In genomic region chr4:109115742-109116141, GRCm38 (mm10) we compare ENCODE assay signal across 14 mouse cellular contexts.
DNase-seq lines count a peak whose midpoint lies in the region; ATAC-seq and TF ChIP-seq lines count a peak whose summit lies in the region.
"Had no signal": no experiment of that assay in that cellular context is flagged by ENCODE, and none has a peak within 500 bp of the region (broad histone marks: within the 10 kb centered on the region; RNA-seq: fewer than 3 reads in every experiment).

No protein-coding gene starts in this region.

- dilution Hi-C loops in CH12.LX (cut with MboI; ENCODE audit: extremely low pct_ligation_motif_present, extremely low pct_unique_long_range_greater_than_20kb, low sequenced_read_pairs) = no loop called here

- TF ChIP-seq CTCF in CH12.LX (conservative IDR thresholded peaks at IDR 0.05 in 1 of 2, IDR thresholded peaks at IDR 0.05 in 1 of 2; ENCODE audit: low read depth in 2 of 2, low read length in 2 of 2) = no peak

- H3K4me3 ChIP-seq in heart, embryonic 13.5 days = no peak overlapping the region
- H3K4me3 ChIP-seq in heart, embryonic 10.5 days = no peak overlapping the region
- no peak overlapping the region for H3K4me3 ChIP-seq in kidney, embryonic 16.5 days (ENCODE audit: low read length)
- H3K4me3 ChIP-seq in CH12.LX (replicated peaks in 1 of 3; ENCODE audit: low read depth in 2 of 3, low read length in 2 of 3, poor library complexity in 1 of 3) = no peak overlapping the region
- no peak overlapping the region for H3K4me3 ChIP-seq in forebrain, embryonic 16.5 days (replicated peaks; ENCODE audit: low read length)
- H3K4me3 ChIP-seq: heart, embryonic 12.5 days; hindbrain, embryonic 13.5 days; midbrain, embryonic 10.5 days had no signal

- no peak for TF ChIP-seq RAD21 in CH12.LX (IDR thresholded peaks at IDR 0.05; ENCODE audit: low read depth, low read length)

- ATAC-seq in heart, embryonic 13.5 days (ENCODE audit: extremely low read depth, insufficient number of reproducible peaks, low FRiP score, low TSS enrichment) = no peak
- no peak for ATAC-seq in kidney, embryonic 16.5 days (ENCODE audit: low FRiP score, low TSS enrichment)
- no peak for ATAC-seq in forebrain, embryonic 16.5 days
- ATAC-seq: CD4-positive, CD25-positive, alpha-beta regulatory T cell, adult 4 months had no signal

- H3K36me3 ChIP-seq in heart, embryonic 13.5 days = no peaks in the 10 kb centered on the region
- no peaks in the 10 kb centered on the region for H3K36me3 ChIP-seq in heart, embryonic 10.5 days
- H3K36me3 ChIP-seq in kidney, embryonic 16.5 days (ENCODE audit: insufficient read depth, low read length) = no peaks in the 10 kb centered on the region
- H3K36me3 ChIP-seq in CH12.LX (replicated peaks in 1 of 2; ENCODE audit: control insufficient read depth in 1 of 2, insufficient read depth in 1 of 2, low read length in 1 of 2) = peaks cover 0 to 2% of the 10 kb centered on the region in 2 experiments
- no peaks in the 10 kb centered on the region for H3K36me3 ChIP-seq in forebrain, embryonic 16.5 days (ENCODE audit: control insufficient read depth, insufficient read depth)
- H3K36me3 ChIP-seq: embryonic facial prominence, embryonic 13.5 days; heart, embryonic 12.5 days; hindbrain, embryonic 13.5 days; midbrain, embryonic 10.5 days had no signal

- H3K4me1 ChIP-seq in heart, embryonic 13.5 days = peaks cover 55% of the 10 kb centered on the region
- H3K4me1 ChIP-seq in heart, embryonic 10.5 days = peaks cover 23% of the 10 kb centered on the region
- peaks cover 20% of the 10 kb centered on the region for H3K4me1 ChIP-seq in kidney, embryonic 16.5 days (ENCODE audit: insufficient read depth, low read length)
- H3K4me1 ChIP-seq in CH12.LX (ENCODE audit: control insufficient read depth in 1 of 2, insufficient read depth in 2 of 2) = peaks cover 9 to 35% of the 10 kb centered on the region in 2 experiments
- peaks cover 10% of the 10 kb centered on the region for H3K4me1 ChIP-seq in forebrain, embryonic 16.5 days (replicated peaks; ENCODE audit: control insufficient read depth, insufficient read depth, low read length)

- H3K9me3 ChIP-seq in heart, embryonic 13.5 days = no peaks in the 10 kb centered on the region
- H3K9me3 ChIP-seq in heart, embryonic 10.5 days = no peaks in the 10 kb centered on the region
- H3K9me3 ChIP-seq in kidney, embryonic 16.5 days (ENCODE audit: low read length) = no peaks in the 10 kb centered on the region
- no peaks in the 10 kb centered on the region for H3K9me3 ChIP-seq in CH12.LX (replicated peaks; ENCODE audit: low read length)
- no peaks in the 10 kb centered on the region for H3K9me3 ChIP-seq in forebrain, embryonic 16.5 days (ENCODE audit: control insufficient read depth, low read length)
- H3K9me3 ChIP-seq: embryonic facial prominence, embryonic 13.5 days; heart, embryonic 12.5 days; hindbrain, embryonic 13.5 days; midbrain, embryonic 10.5 days had no signal

- H3K9ac ChIP-seq in heart, embryonic 13.5 days = no peak overlapping the region
- H3K9ac ChIP-seq in kidney, embryonic 16.5 days (replicated peaks; ENCODE audit: low read length) = no peak overlapping the region
- no peak overlapping the region; the same call in 1 of the 2 replicates for H3K9ac ChIP-seq in CH12.LX (ENCODE audit: insufficient read depth, low read depth)
- H3K9ac ChIP-seq in forebrain, embryonic 16.5 days (replicated peaks; ENCODE audit: low read depth, low read length) = no peak overlapping the region
- H3K9ac ChIP-seq: embryonic facial prominence, embryonic 13.5 days; hindbrain, embryonic 13.5 days had no signal

- in situ Hi-C loops in CH12.LX (cut with MboI; ENCODE audit: low pct_ligation_motif_present, low pct_unique_long_range_greater_than_20kb, low sequenced_read_pairs) = no loop called here

- H3K27ac ChIP-seq in heart, embryonic 13.5 days (replicated peaks) = no peak overlapping the region
- no peak overlapping the region for H3K27ac ChIP-seq in heart, embryonic 10.5 days
- no peak overlapping the region for H3K27ac ChIP-seq in kidney, embryonic 16.5 days (ENCODE audit: low read length)
- no peak overlapping the region for H3K27ac ChIP-seq in CH12.LX (ENCODE audit: insufficient read depth, low read depth)
- no peak overlapping the region for H3K27ac ChIP-seq in forebrain, embryonic 16.5 days (ENCODE audit: low read length)
- H3K27ac ChIP-seq: embryonic facial prominence, embryonic 13.5 days; hindbrain, embryonic 13.5 days; midbrain, embryonic 10.5 days; stomach, postnatal 0 days had no signal

- WGBS in heart, embryonic 13.5 days = 34% methylated on average over 1 of the region's 1 CpGs
- WGBS in heart, embryonic 10.5 days = 66% methylated on average over 1 of the region's 1 CpGs
- 17% methylated on average over 1 of the region's 1 CpGs for WGBS in kidney, embryonic 16.5 days
- WGBS in forebrain, embryonic 16.5 days = 62% methylated on average over 1 of the region's 1 CpGs

- H3K27me3 ChIP-seq in heart, embryonic 13.5 days (replicated peaks) = no peaks in the 10 kb centered on the region
- no peaks in the 10 kb centered on the region for H3K27me3 ChIP-seq in heart, embryonic 10.5 days (ENCODE audit: insufficient read depth, poor library complexity, severe bottlenecking)
- H3K27me3 ChIP-seq in kidney, embryonic 16.5 days (ENCODE audit: insufficient read depth, low read length) = no peaks in the 10 kb centered on the region
- H3K27me3 ChIP-seq in CH12.LX (replicated peaks) = no peaks in the 10 kb centered on the region
- H3K27me3 ChIP-seq in forebrain, embryonic 16.5 days (replicated peaks; ENCODE audit: control insufficient read depth, insufficient read depth, low read length) = no peaks in the 10 kb centered on the region
- H3K27me3 ChIP-seq: embryonic facial prominence, embryonic 13.5 days; heart, embryonic 12.5 days; hindbrain, embryonic 13.5 days had no signal

- peaks cover 38% of the 10 kb centered on the region for H3K79me2 ChIP-seq in CH12.LX (replicated peaks; ENCODE audit: control insufficient read depth, extremely low read depth, insufficient read depth, poor library complexity, severe bottlenecking)

- 0 out of 2 replicates have a peak overlapping the region, but pooled peaks have one; percentile 2 for H3K4me2 ChIP-seq in heart, embryonic 13.5 days
- H3K4me2 ChIP-seq in kidney, embryonic 16.5 days (replicated peaks; ENCODE audit: low read depth, low read length) = no peak overlapping the region
- peak overlapping the region; percentile 6; the same call in 1 of the 2 replicates for H3K4me2 ChIP-seq in CH12.LX (ENCODE audit: insufficient read depth, low read depth, poor library complexity, severe bottlenecking)
- no peak overlapping the region for H3K4me2 ChIP-seq in forebrain, embryonic 16.5 days (ENCODE audit: low read length)
- H3K4me2 ChIP-seq: hindbrain, embryonic 13.5 days had no signal

- TF ChIP-seq EP300 in CH12.LX (IDR thresholded peaks at IDR 0.05; ENCODE audit: low read length) = no peak

- no peak for TF ChIP-seq POLR2A in CH12.LX (IDR thresholded peaks at IDR 0.05; ENCODE audit: low read depth, low read length)

- DNase-seq in heart, embryonic 10.5 days (ENCODE audit: low spot score) = no peak
- DNase-seq in kidney, postnatal 25 days = peak; percentile 59 to 66
- no peak for DNase-seq in CH12.LX (ENCODE audit: extremely low read depth)
- peak; percentile 89 for DNase-seq in adipocyte (ENCODE audit: low spot score)
- DNase-seq: gastrocnemius, postnatal 10 days had no signal

TF ChIP-seq in CH12.LX, 34 proteins besides CTCF, POLR2A, EP300 and RAD21:
- no peak for TF ChIP-seq NRF1 (IDR thresholded peaks at IDR 0.05; ENCODE audit: low read depth, low read length)
- TF ChIP-seq USF1 (IDR thresholded peaks at IDR 0.05; ENCODE audit: low read depth, low read length) = no peak
- no peak for TF ChIP-seq TCF12 (IDR thresholded peaks at IDR 0.05; ENCODE audit: low read depth, low read length)
- no peak for TF ChIP-seq MAFK (IDR thresholded peaks at IDR 0.05; ENCODE audit: insufficient replicate concordance, low read length)
- no peak for TF ChIP-seq HCFC1 (IDR thresholded peaks at IDR 0.05; ENCODE audit: low read depth, low read length)
- TF ChIP-seq MYC (IDR thresholded peaks at IDR 0.05; ENCODE audit: low read depth, low read length) = no peak
- TF ChIP-seq MEF2A (IDR thresholded peaks at IDR 0.05; ENCODE audit: borderline replicate concordance, low read depth, low read length) = no peak
- TF ChIP-seq TBP (conservative IDR thresholded peaks at IDR 0.05; ENCODE audit: low read depth, low read length) = no peak
- no peak for TF ChIP-seq KAT2A (IDR thresholded peaks at IDR 0.05; ENCODE audit: insufficient replicate concordance, low read length)
- no peak for TF ChIP-seq PAX5 (IDR thresholded peaks at IDR 0.05; ENCODE audit: low read length)
- TF ChIP-seq GABPA (IDR thresholded peaks at IDR 0.05; ENCODE audit: insufficient replicate concordance, low read depth, low read length) = no peak
- TF ChIP-seq CHD1 (IDR thresholded peaks at IDR 0.05; ENCODE audit: low read depth, low read length) = no peak
- no peak for TF ChIP-seq UBTF (IDR thresholded peaks at IDR 0.05; ENCODE audit: low read depth, low read length)
- TF ChIP-seq ZMIZ1 (IDR thresholded peaks at IDR 0.05; ENCODE audit: low read depth, low read length) = no peak
- TF ChIP-seq MAX (IDR thresholded peaks at IDR 0.05; ENCODE audit: low read length) = no peak
- no peak for TF ChIP-seq ZKSCAN1 (IDR thresholded peaks at IDR 0.05; ENCODE audit: borderline replicate concordance, low read depth, low read length)
- TF ChIP-seq MXI1 (IDR thresholded peaks at IDR 0.05; ENCODE audit: low read depth, low read length) = no peak
- TF ChIP-seq ZNF384 (IDR thresholded peaks at IDR 0.05; ENCODE audit: low read depth, low read length) = no peak
- TF ChIP-seq ELF1 (IDR thresholded peaks at IDR 0.05; ENCODE audit: low read depth, low read length) = no peak

Comparison
In these comparisons a context has a peak if more than half of its experiments do, and no peak if none do; other contexts are left out.
1. H3K4me2 ChIP-seq: peak in heart, embryonic 13.5 days (single experiment) and CH12.LX (single experiment); none in kidney, embryonic 16.5 days (single experiment) and forebrain, embryonic 16.5 days (single experiment).
2. DNase-seq: peak in kidney, postnatal 25 days (2 of 2) and adipocyte (single experiment); none in heart, embryonic 10.5 days (single experiment) and CH12.LX (single experiment).